Mouse (Mus musculus): ENCODE measurements around the gene Opcml.

DNA sequence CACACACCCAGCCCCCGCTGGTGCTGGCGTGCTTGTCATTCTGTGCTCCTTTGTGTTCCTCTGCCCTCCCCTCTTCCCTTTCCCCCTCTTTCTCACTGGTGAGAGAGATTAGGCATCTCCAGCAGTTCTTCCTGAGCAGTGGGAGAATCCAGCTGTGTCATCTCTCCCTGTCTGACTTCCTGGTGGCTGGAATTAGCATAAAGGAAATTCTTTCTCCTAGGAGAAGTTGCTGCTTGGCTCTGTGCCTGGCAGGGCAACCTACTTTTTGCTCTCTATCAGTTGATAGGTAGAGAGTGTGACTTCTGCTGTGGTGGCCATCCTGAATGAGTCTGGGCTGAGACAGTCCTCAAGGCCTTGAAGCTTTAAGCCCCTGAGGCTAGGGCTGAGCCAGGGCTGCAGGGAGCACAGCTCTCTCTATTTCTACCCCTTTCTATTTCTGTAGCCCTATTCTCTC lies 293.7 kb downstream of the Opcml start:
- no peak for TF ChIP-seq EP300 (IDR thresholded peaks at IDR 0.05; ENCODE audit: low read depth)
- TF ChIP-seq CTCF (IDR thresholded peaks at IDR 0.05; ENCODE audit: low read depth) = no peak
